Comparison of ENCODE assay signal across 28 mouse cellular contexts in the genomic region with DNA sequence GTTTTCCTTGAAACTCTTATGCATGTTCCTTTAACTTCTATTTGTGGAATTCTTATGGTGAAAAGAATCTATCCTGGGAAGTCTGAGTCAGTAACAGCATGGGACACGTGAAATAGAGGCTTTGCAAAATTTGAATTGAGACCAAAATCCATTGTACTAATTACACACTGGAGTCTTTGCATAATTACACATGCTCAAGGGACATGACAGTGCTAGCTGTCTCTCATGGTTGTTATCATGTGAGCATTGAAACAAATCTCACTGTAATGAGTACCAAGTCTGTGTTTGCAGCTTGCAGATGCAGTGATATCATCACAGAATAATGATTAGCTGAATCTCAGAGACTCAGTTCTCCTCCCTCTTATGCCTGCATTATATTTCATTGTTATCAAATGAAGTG. TPM values are rescaled to one million over a fixed set of nuclear protein-coding genes. Genes with fewer than 3 reads are reported as not detected.
DNase-seq lines count a peak whose midpoint lies in the region; ATAC-seq and TF ChIP-seq lines count a peak whose summit lies in the region.
"Had no signal": no experiment of that assay in that cellular context is flagged by ENCODE, and none has a peak within 500 bp of the region (broad histone marks: within the 10 kb centered on the region; RNA-seq: fewer than 3 reads in every experiment).

No protein-coding gene starts in this region.

- H3K27ac ChIP-seq in hindbrain, embryonic 12.5 days: no peak overlapping the region
- H3K27ac ChIP-seq in hindbrain, embryonic 10.5 days: no peak overlapping the region
- no peak overlapping the region for H3K27ac ChIP-seq in forebrain, postnatal 0 days (ENCODE audit: low read depth, low read length)
- no peak overlapping the region for H3K27ac ChIP-seq in midbrain, postnatal 0 days (ENCODE audit: low read depth, low read length)
- H3K27ac ChIP-seq in liver, postnatal 0 days (ENCODE audit: low read depth): no peak overlapping the region
- H3K27ac ChIP-seq: hindbrain, embryonic 15.5 days; liver, embryonic 13.5 days had no signal

- peak; percentile 69 for ATAC-seq in hindbrain, embryonic 12.5 days (ENCODE audit: low FRiP score)
- ATAC-seq in forebrain, postnatal 0 days: peak; percentile 91
- ATAC-seq in midbrain, postnatal 0 days (ENCODE audit: low FRiP score): 0 out of 2 replicates have a peak, but pooled peaks have one; percentile 31
- ATAC-seq in liver, postnatal 0 days: no peak
- ATAC-seq: activated CD4-positive, CD25-positive, alpha-beta regulatory T cell, adult 4 months; intestine, embryonic 16.5 days had no signal

- H3K9ac ChIP-seq in hindbrain, embryonic 12.5 days: no peak overlapping the region
- no peak overlapping the region for H3K9ac ChIP-seq in forebrain, postnatal 0 days
- H3K9ac ChIP-seq in midbrain, postnatal 0 days (replicated peaks; ENCODE audit: low read length, poor library complexity, severe bottlenecking): no peak overlapping the region
- H3K9ac ChIP-seq in liver, postnatal 0 days (replicated peaks): no peak overlapping the region
- H3K9ac ChIP-seq: hindbrain, embryonic 15.5 days; liver, embryonic 13.5 days; lung, embryonic 14.5 days had no signal

- WGBS in hindbrain, embryonic 12.5 days: 39% methylated on average over 1 of the region's 1 CpGs
- WGBS in hindbrain, embryonic 10.5 days: 53% methylated on average over 1 of the region's 1 CpGs
- 11% methylated on average over 1 of the region's 1 CpGs for WGBS in forebrain, postnatal 0 days
- WGBS in midbrain, postnatal 0 days: 18% methylated on average over 1 of the region's 1 CpGs
- WGBS in liver, postnatal 0 days (ENCODE audit: insufficient replicate concordance): 36% methylated on average over 1 of the region's 1 CpGs

- H3K27me3 ChIP-seq in hindbrain, embryonic 12.5 days: no peaks in the 10 kb centered on the region
- no peaks in the 10 kb centered on the region for H3K27me3 ChIP-seq in hindbrain, embryonic 10.5 days (ENCODE audit: insufficient read depth, poor library complexity, severe bottlenecking)
- H3K27me3 ChIP-seq in forebrain, postnatal 0 days (ENCODE audit: insufficient read depth, low read length): no peaks in the 10 kb centered on the region
- no peaks in the 10 kb centered on the region; the same call in 1 of the 2 replicates for H3K27me3 ChIP-seq in midbrain, postnatal 0 days (ENCODE audit: insufficient read depth, low read length)
- H3K27me3 ChIP-seq in liver, postnatal 0 days (ENCODE audit: insufficient read depth, low read length): no peaks in the 10 kb centered on the region
- H3K27me3 ChIP-seq: CH12.LX; hindbrain, embryonic 15.5 days; liver, embryonic 13.5 days had no signal

- no peak for DNase-seq in hindbrain, embryonic 10.5 days (ENCODE audit: low spot score)
- peak; percentile 66 for DNase-seq in brain, adult 2 months (ENCODE audit: low read depth, low spot score)
- DNase-seq in forebrain, postnatal 0 days: no peak
- peak; percentile 21 for DNase-seq in midbrain, postnatal 0 days (ENCODE audit: low spot score)
- DNase-seq in layer of hippocampus, postnatal 10 days (ENCODE audit: low spot score in 2 of 2): no peak
- DNase-seq in liver, postnatal 0 days: no peak
- DNase-seq: adrenal gland, adult 8-10 months; B cell, adult 2 months; cerebellum, adult 8-10 months; cerebellum, postnatal 36 days; embryo, embryonic 11 days; gastrocnemius, postnatal 14 days; kidney, adult 9 months; kidney, postnatal 36 days; liver, embryonic 13.5 days; lung, embryonic 14.5 days; right cerebral cortex, postnatal 25 days; thymus, postnatal 25 days had no signal

- TF ChIP-seq EP300 in liver, postnatal 0 days (IDR thresholded peaks at IDR 0.05; ENCODE audit: low read depth): no peak

- no peak overlapping the region for H3K4me2 ChIP-seq in hindbrain, embryonic 12.5 days (replicated peaks)
- H3K4me2 ChIP-seq in forebrain, postnatal 0 days (ENCODE audit: low read depth): no peak overlapping the region
- no peak overlapping the region for H3K4me2 ChIP-seq in midbrain, postnatal 0 days (ENCODE audit: low read depth, low read length, poor library complexity, severe bottlenecking)
- no peak overlapping the region for H3K4me2 ChIP-seq in liver, postnatal 0 days (ENCODE audit: low read depth, low read length)
- H3K4me2 ChIP-seq: heart, embryonic 11.5 days; hindbrain, embryonic 15.5 days; liver, embryonic 13.5 days; lung, embryonic 14.5 days had no signal

- H3K36me3 ChIP-seq in hindbrain, embryonic 12.5 days: no peaks in the 10 kb centered on the region
- no peaks in the 10 kb centered on the region for H3K36me3 ChIP-seq in hindbrain, embryonic 10.5 days
- no peaks in the 10 kb centered on the region for H3K36me3 ChIP-seq in forebrain, postnatal 0 days (ENCODE audit: insufficient read depth)
- no peaks in the 10 kb centered on the region for H3K36me3 ChIP-seq in midbrain, postnatal 0 days (ENCODE audit: insufficient read depth, low read length)
- H3K36me3 ChIP-seq in liver, postnatal 0 days (replicated peaks; ENCODE audit: insufficient read depth, low read length): no peaks in the 10 kb centered on the region
- H3K36me3 ChIP-seq: G1E; hindbrain, embryonic 15.5 days; liver, embryonic 13.5 days had no signal

- H3K4me1 ChIP-seq in hindbrain, embryonic 12.5 days: no peaks in the 10 kb centered on the region
- no peaks in the 10 kb centered on the region for H3K4me1 ChIP-seq in hindbrain, embryonic 10.5 days (replicated peaks)
- H3K4me1 ChIP-seq in forebrain, postnatal 0 days (ENCODE audit: insufficient read depth): no peaks in the 10 kb centered on the region
- no peaks in the 10 kb centered on the region for H3K4me1 ChIP-seq in midbrain, postnatal 0 days (ENCODE audit: insufficient read depth, low read length)
- H3K4me1 ChIP-seq in liver, postnatal 0 days (ENCODE audit: insufficient read depth): no peaks in the 10 kb centered on the region
- H3K4me1 ChIP-seq: hindbrain, embryonic 15.5 days; liver, embryonic 13.5 days had no signal

- H3K4me3 ChIP-seq in hindbrain, embryonic 12.5 days: no peak overlapping the region
- no peak overlapping the region for H3K4me3 ChIP-seq in hindbrain, embryonic 10.5 days
- H3K4me3 ChIP-seq in forebrain, postnatal 0 days (ENCODE audit: low read depth, low read length): no peak overlapping the region
- no peak overlapping the region for H3K4me3 ChIP-seq in midbrain, postnatal 0 days (ENCODE audit: low read depth, low read length)
- H3K4me3 ChIP-seq in liver, postnatal 0 days (ENCODE audit: low read depth, low read length): no peak overlapping the region
- H3K4me3 ChIP-seq: hindbrain, embryonic 15.5 days; liver, embryonic 13.5 days had no signal

- no peaks in the 10 kb centered on the region for H3K9me3 ChIP-seq in hindbrain, embryonic 12.5 days (replicated peaks)
- H3K9me3 ChIP-seq in hindbrain, embryonic 10.5 days: no peaks in the 10 kb centered on the region
- H3K9me3 ChIP-seq in forebrain, postnatal 0 days (ENCODE audit: low read length): no peaks in the 10 kb centered on the region
- no peaks in the 10 kb centered on the region for H3K9me3 ChIP-seq in midbrain, postnatal 0 days (ENCODE audit: low read length)
- no peaks in the 10 kb centered on the region for H3K9me3 ChIP-seq in liver, postnatal 0 days (ENCODE audit: low read length)
- H3K9me3 ChIP-seq: G1E; hindbrain, embryonic 15.5 days; liver, embryonic 13.5 days had no signal

- TF ChIP-seq CTCF in forebrain, postnatal 0 days (IDR thresholded peaks at IDR 0.05; ENCODE audit: low read depth): no peak
- no peak for TF ChIP-seq CTCF in midbrain, postnatal 0 days (IDR thresholded peaks at IDR 0.05)
- no peak for TF ChIP-seq CTCF in liver, postnatal 0 days (IDR thresholded peaks at IDR 0.05; ENCODE audit: low read depth)

RNA-seq across cellular contexts. Expression of gene Synpr, which starts 22.2 kb away (rescaled TPM):
- polyA plus RNA-seq in hindbrain, embryonic 12.5 days (2016; fragmentation: Nextera tagmentation; extraction: Ambion mirVana): 22.5 and 27.2 TPM in 2 replicates
- 5.7 and 6.6 TPM in 2 replicates for polyA plus RNA-seq in hindbrain, embryonic 10.5 days (2016; fragmentation: Nextera tagmentation; extraction: Ambion mirVana)
- 67.2 and 107 TPM in 2 replicates for total RNA-seq in forebrain, postnatal 0 days (2014; rRNA removed)
- polyA plus RNA-seq in forebrain, postnatal 0 days (2015; fragmentation: Nextera tagmentation; extraction: Ambion mirVana): 64.5 and 69.3 TPM in 2 replicates
- 68.1 and 73.2 TPM in 2 replicates for total RNA-seq in midbrain, postnatal 0 days (2014; rRNA removed)
- 62.9 and 64.4 TPM in 2 replicates for polyA plus RNA-seq in midbrain, postnatal 0 days (2015; fragmentation: Nextera tagmentation; extraction: Ambion mirVana)
- 100 to 1,000 TPM; 122 to 125 TPM for total RNA-seq in layer of hippocampus, postnatal 10 days (2021)
- polyA plus RNA-seq in liver, postnatal 0 days (2015; fragmentation: Nextera tagmentation; extraction: Ambion mirVana): not detected in 2 replicates
- total RNA-seq: CH12.LX; megakaryocyte, adult 5-6 weeks; monocyte, adult 5-6 weeks had no signal
- polyA plus RNA-seq: activated CD4-positive, CD25-positive, alpha-beta regulatory T cell, adult 4 months; G1E; spleen, adult 2 months had no signal

Comparison
In these comparisons a context has a peak if more than half of its experiments do, and no peak if none do; other contexts are left out.
1. DNase-seq: peak in brain, adult 2 months (single experiment) and midbrain, postnatal 0 days (single experiment); none in hindbrain, embryonic 10.5 days (single experiment), forebrain, postnatal 0 days (single experiment), layer of hippocampus, postnatal 10 days (0 of 2) and liver, postnatal 0 days (single experiment).